Mouse (Mus musculus): ENCODE data around the gene Ezh1.
"Not testable (repeated sequence)": the region's sequence is repeated elsewhere in the genome, so short reads cannot be mapped to it uniquely, and the experiment has no call there.

Ezh1 gene

GRCm38 (mm10) chr11:101167211-101167962, 58.9 kb downstream of the Ezh1 start:
- no peak for DNase-seq

GRCm38 (mm10) chr11:101166357-101166756, 59.9 kb downstream of the Ezh1 start:
- DNase-seq = no peak

GRCm38 (mm10) chr11:101164677-101165580, 61.3 kb downstream of the Ezh1 start:
- DNase-seq = no peak

- DNase-seq = no peak
Measured at GRCm38 (mm10) chr11:101164351-101164665, 62.0 kb downstream of the Ezh1 start.

GRCm38 (mm10) chr11:101163476-101164350, 62.5 kb downstream of the Ezh1 start:
- no peak for DNase-seq

- DNase-seq = no peak
Measured at GRCm38 (mm10) chr11:101162772-101163171, 63.5 kb downstream of the Ezh1 start.

- no peak for DNase-seq
Measured at GRCm38 (mm10) chr11:101162301-101162700, 64.0 kb downstream of the Ezh1 start.

- no peak for DNase-seq
Measured at GRCm38 (mm10) chr11:101161551-101161950, 64.7 kb downstream of the Ezh1 start.

GRCm38 (mm10) chr11:101160981-101161505, 65.2 kb downstream of the Ezh1 start:
- DNase-seq = not testable (repeated sequence)

GRCm38 (mm10) chr11:101160151-101160550, 66.1 kb downstream of the Ezh1 start:
- not testable (repeated sequence) for DNase-seq

GRCm38 (mm10) chr11:101155728-101156371, 70.4 kb downstream of the Ezh1 start, which contains the start of gene Tubg2:
Tubg2 (plus strand) TSS chr11:101155907.
- DNase-seq = peak; percentile 86

- no peak for DNase-seq
Measured at GRCm38 (mm10) chr11:101155151-101155550, 71.1 kb downstream of the Ezh1 start.

GRCm38 (mm10) chr11:101154648-101155047, 71.6 kb downstream of the Ezh1 start:
- DNase-seq = no peak

GRCm38 (mm10) chr11:101152825-101153224, 73.4 kb downstream of the Ezh1 start:
- DNase-seq = no peak

GRCm38 (mm10) chr11:101151063-101151462, 75.2 kb downstream of the Ezh1 start:
- no peak for DNase-seq

GRCm38 (mm10) chr11:101149178-101150105, 76.8 kb downstream of the Ezh1 start:
- DNase-seq = no peak

GRCm38 (mm10) chr11:101148751-101149150, 77.5 kb downstream of the Ezh1 start:
- no peak for DNase-seq

- DNase-seq = peak; percentile 77
Measured at GRCm38 (mm10) chr11:101146377-101146776, 79.9 kb downstream of the Ezh1 start.

- peak; percentile 77 for DNase-seq
Measured at GRCm38 (mm10) chr11:101143338-101144225, 82.7 kb downstream of the Ezh1 start.

All from retina, postnatal 1 day (tissue).